Mouse (Mus musculus) cortical plate, adult 2 months (tissue): ENCODE results near the gene Atf6. TPM values are rescaled to one million over a fixed set of nuclear protein-coding genes. Genes with fewer than 3 reads are reported as not detected.

ENCODE experiments used
- H3K27ac ChIP-seq: fragments of 200-500 bp; 2 replicates; pipeline ENCODE4 v1.5.1; 2012; ENCODE audit warnings: low read length, control low read depth, inconsistent platforms; ENCODE audit not compliant: insufficient read depth
- H3K4me1 ChIP-seq: fragments of 200-500 bp; 2 replicates; pipeline ENCODE4 v1.6.1; 2011; ENCODE audit warnings: low read length; ENCODE audit not compliant: control insufficient read depth, insufficient read depth
- H3K4me3 ChIP-seq: fragments of 200-500 bp; 2 replicates; pipeline ENCODE4 v1.5.1; 2011; ENCODE audit warnings: mild to moderate bottlenecking, low read length, control low read depth; ENCODE audit not compliant: insufficient read depth
- CTCF ChIP-seq: fragments of 200-500 bp; IDR thresholded peaks from 2 replicates; pipeline ENCODE4 v1.5.1; 2011; ENCODE audit warnings: mild to moderate bottlenecking, control low read depth, low read length; ENCODE audit not compliant: insufficient read depth; ENCODE audit errors: extremely low read depth
- POLR2A ChIP-seq: fragments of 200-500 bp; IDR thresholded peaks from 2 replicates; pipeline ENCODE4 v1.6.1; 2011; ENCODE audit warnings: mild to moderate bottlenecking, low read length, control low read depth; ENCODE audit not compliant: insufficient read depth; ENCODE audit errors: extremely low read depth
- polyA plus RNA-seq: library from polyadenylated mRNA; depleted of rRNA; stranded (reverse); fragments of >200 nt; gene quantifications from 2 replicates; pipeline ENCODE4 v1.2.3, GENCODE M21; 2012

Atf6 gene
- polyA plus RNA-seq, 1 experiment: 25.9 TPM

DNA sequence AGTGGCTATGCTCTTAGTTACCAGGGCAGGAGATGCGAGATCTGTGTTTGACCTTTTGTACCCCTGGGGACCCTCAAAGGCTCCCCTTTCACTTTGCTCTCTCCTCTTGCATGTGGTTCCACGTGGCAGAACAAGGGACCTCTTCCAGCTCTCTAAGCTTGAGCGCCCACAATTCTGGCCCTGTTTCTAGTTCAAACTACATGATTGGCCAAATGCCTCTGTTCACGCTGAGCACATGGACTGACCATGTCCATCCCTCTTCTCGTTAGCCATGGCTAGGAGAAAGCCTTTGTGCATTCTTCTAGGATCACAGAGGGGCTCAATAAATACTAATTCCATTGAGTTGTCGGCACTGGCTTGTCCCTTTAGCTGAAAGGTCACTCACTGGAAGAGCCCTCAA lies 172.2 kb downstream of the Atf6 start:
- Histone ChIP-seq H3K4me3 (no peak overlapping the region), H3K27ac (no peak overlapping the region), H3K4me1 (peaks cover 2% of the 10 kb centered on the region; the same call in 1 of the 2 replicates)
- no peak for TF ChIP-seq POLR2A
- TF ChIP-seq CTCF: no peak

GRCm38 (mm10) chr1:170694821-170695291 lies 172.7 kb downstream of the Atf6 start:
- H3K4me1 ChIP-seq: peaks cover 2% of the 10 kb centered on the region; the same call in 1 of the 2 replicates
- H3K4me3 ChIP-seq: no peak overlapping the region
- TF ChIP-seq POLR2A: no peak
- TF ChIP-seq CTCF: no peak
- H3K27ac ChIP-seq: no peak overlapping the region

- H3K4me1 ChIP-seq: no peaks in the 10 kb centered on the region
- TF ChIP-seq CTCF: no peak
- no peak for TF ChIP-seq POLR2A
- H3K27ac ChIP-seq: no peak overlapping the region
- no peak overlapping the region for H3K4me3 ChIP-seq
These were observed 176.3 kb downstream of the Atf6 start for GRCm38 (mm10) chr1:170691301-170691700.

- TF ChIP-seq POLR2A (no peak), CTCF (no peak)
- Histone ChIP-seq H3K4me3 (no peak overlapping the region), H3K27ac (no peak overlapping the region), H3K4me1 (no peaks in the 10 kb centered on the region)
These were observed 177.8 kb downstream of the Atf6 start for GRCm38 (mm10) chr1:170689773-170690172.

DNA sequence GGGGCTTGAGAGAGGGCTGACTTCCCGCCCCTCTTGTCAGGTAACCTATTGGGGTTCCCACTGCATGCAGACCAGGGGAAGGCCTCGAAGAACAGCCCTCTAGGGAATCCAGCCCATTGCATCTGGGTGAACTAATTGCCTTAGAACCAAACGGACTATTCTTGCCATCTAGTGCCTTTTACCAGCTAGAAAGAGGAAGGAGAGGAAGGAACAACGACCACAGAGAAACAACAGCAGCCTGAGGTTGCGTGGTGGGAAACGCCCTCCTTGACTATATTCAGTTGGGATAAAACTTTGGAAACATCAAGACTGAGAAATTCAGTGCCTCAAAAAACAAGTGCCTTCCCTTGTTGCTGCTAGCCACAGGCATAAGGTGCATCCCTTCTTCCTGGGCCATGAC lies 183.7 kb downstream of the Atf6 start:
- TF ChIP-seq POLR2A (no peak), CTCF (no peak)
- Histone ChIP-seq H3K4me3 (no peak overlapping the region), H3K27ac (no peak overlapping the region), H3K4me1 (no peaks in the 10 kb centered on the region)

DNA sequence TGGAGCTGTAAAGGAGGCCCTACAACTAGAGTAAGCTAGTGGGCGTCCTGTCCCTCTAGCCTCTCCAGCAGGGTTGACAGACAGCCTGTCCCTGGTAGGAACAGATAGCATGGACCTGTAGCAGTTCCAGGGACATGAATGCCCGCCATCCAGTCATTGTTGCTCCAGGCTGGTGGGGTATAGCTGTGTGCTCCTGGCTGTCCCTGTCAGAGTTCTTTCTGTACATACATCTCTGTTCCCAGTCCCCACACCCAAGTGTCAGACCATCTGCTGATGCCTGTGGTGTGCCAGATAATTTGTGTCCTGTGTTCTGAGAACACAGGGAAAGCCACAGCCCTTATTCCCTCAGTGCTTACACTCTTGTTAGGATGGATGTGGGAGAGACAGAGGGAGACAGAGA lies 187.9 kb downstream of the Atf6 start:
- no peaks in the 10 kb centered on the region for H3K4me1 ChIP-seq
- H3K27ac ChIP-seq: no peak overlapping the region

DNA sequence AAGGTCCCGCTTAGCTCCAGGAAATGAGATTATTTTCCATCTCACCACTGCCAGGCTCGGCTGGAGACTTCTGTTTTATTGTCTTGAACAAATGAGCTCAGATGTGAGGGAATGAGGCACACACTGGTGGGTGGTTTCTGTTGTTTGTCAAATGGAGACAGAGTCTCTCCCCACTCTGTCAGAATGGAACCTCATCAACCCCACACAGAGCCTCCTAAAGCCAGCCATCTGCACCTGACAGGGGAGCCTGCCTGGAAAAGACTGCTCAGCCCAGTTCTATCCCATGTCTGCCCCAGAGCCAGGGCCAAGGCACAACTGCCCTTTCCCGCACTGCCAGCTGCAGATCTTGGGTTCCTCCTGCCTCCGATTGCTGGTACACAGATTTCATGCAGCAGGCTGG lies 188.7 kb downstream of the Atf6 start:
- TF ChIP-seq CTCF (no peak), POLR2A (no peak)
- H3K4me3 ChIP-seq: no peak overlapping the region
- no peaks in the 10 kb centered on the region for H3K4me1 ChIP-seq
- H3K27ac ChIP-seq: no peak overlapping the region

More for the DNA sequence above, 187.9 kb downstream of the Atf6 start:
- no peak overlapping the region for H3K4me3 ChIP-seq
- no peak for TF ChIP-seq CTCF
- no peak for TF ChIP-seq POLR2A

DNA sequence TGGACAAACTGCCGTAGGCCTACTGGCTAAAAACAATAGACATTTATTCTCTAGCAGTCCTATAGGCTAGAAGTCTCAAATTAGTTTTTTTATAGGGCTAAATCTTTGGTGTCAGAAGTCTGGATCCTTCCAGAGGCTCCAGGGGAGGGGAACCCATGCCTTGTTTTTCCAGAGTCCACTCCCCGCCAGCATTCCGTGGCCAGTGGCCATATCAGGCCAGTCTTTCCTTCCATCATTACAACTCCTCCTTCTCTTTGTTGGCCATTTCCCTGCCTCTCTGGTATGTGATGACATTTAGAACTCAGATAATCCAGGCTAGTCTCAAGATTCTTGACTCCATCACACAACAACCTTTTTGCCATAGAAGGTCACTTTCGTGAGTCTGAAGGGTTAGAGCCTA lies 189.9 kb downstream of the Atf6 start:
- no peaks in the 10 kb centered on the region for H3K4me1 ChIP-seq
- no peak overlapping the region for H3K27ac ChIP-seq
- TF ChIP-seq CTCF (no peak), POLR2A (no peak)
- no peak overlapping the region for H3K4me3 ChIP-seq

GRCm38 (mm10) chr1:170674184-170674775 lies 193.3 kb downstream of the Atf6 start:
- H3K4me3 ChIP-seq: no peak overlapping the region
- no peaks in the 10 kb centered on the region for H3K4me1 ChIP-seq
- no peak overlapping the region for H3K27ac ChIP-seq
- TF ChIP-seq CTCF: no peak
- no peak for TF ChIP-seq POLR2A

DNA sequence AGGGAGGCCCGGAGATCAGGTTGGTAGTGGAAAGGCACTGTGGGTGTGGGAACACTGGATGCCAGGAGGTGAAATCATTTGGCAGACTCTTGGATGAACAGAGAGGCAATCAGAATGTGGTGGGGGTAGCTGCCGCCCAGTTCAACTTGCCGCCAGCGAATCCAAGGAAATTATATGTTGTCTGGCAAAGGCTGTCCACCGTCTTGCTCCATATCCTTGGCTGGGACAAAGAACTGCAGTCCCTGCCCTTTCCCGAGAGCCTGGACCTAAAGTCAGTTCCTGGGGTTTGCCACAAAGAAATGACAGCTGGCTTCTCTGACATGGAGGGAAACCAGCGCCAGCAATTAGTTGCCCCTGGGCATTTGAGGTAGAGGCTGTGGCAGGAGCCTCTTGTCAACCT lies 202.4 kb downstream of the Atf6 start:
- TF ChIP-seq CTCF: no peak
- TF ChIP-seq POLR2A: no peak
- no peak overlapping the region for H3K27ac ChIP-seq
- no peak overlapping the region for H3K4me3 ChIP-seq
- no peaks in the 10 kb centered on the region for H3K4me1 ChIP-seq

DNA sequence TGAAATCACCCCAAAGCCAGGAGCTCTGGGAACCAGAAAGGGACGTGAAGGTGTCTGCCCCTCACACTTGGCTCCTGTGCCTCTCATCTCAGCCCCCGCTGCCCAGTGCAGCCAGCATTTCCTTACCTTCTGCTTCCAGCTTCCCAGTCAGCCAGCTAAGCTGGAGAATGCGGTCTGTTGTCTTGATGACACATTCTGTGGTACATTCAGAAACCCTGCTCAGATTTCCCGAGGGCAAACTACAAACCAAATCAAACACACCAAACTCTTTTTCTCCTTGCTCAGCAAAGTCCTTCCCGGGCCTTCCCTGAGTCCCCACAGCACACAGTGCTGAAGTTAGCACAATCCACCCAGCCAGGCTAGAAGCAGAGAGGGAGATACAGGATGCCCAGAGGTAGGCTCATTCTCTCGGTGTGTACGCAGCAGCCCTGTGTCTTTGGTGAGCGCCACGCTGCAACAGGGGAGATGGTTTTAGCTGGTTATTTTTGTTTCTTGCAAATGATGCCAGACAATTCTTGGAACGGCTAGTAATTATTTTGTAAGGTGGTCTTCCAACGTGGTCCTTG lies 202.9 kb downstream of the Atf6 start:
- H3K4me3 ChIP-seq: no peak overlapping the region
- TF ChIP-seq CTCF (no peak), POLR2A (no peak)
- H3K27ac ChIP-seq: no peak overlapping the region
- no peaks in the 10 kb centered on the region for H3K4me1 ChIP-seq
